Mouse (Mus musculus) liver, embryonic 14.5 days (tissue): Measurements from ENCODE around the gene Trmt10a. TPM values are rescaled to one million over a fixed set of nuclear protein-coding genes. Genes with fewer than 3 reads are reported as not detected.

Experiments used
- ATAC-seq: fragments of 200-750 bp; cut with Nextera tagmentation; 2 replicates; pipeline ENCODE4 v1.8.0; 2017; ENCODE audit warnings: moderate number of reproducible peaks, mild to moderate bottlenecking, moderate library complexity; ENCODE audit not compliant: insufficient read depth
- DNase-seq, 3 experiments: peaks; one replicate each; pipeline ENCODE4 v3.0.0-alpha.2; 2012 to 2013; ENCODE audit warnings: low read depth in 3 of 3, low spot score in 3 of 3
- H3K27ac ChIP-seq: fragments of 300-500 bp; sonication (generic); 2 replicates; pipeline ENCODE4 v1.5.1; 2014; ENCODE audit warnings: moderate library complexity, mild to moderate bottlenecking, control low read depth, inconsistent platforms
- H3K27me3 ChIP-seq: fragments of 300-500 bp; sonication (generic); 2 replicates; pipeline ENCODE4 v1.6.1; 2014; ENCODE audit warnings: mild to moderate bottlenecking, low read length, moderate library complexity; ENCODE audit not compliant: control insufficient read depth, insufficient read depth
- H3K36me3 ChIP-seq: fragments of 300-500 bp; sonication (generic); replicated peaks from 2 replicates; pipeline ENCODE4 v1.6.1; 2014; ENCODE audit warnings: low read depth; ENCODE audit not compliant: control insufficient read depth, insufficient read depth
- H3K4me1 ChIP-seq, 2 experiments: fragments of 200-500 bp in 1 of 2; fragments of 300-500 bp in 1 of 2; sonication (generic) in 1 of 2; replicated peaks; 2 replicates each; pipeline ENCODE4 v1.6.1; 2012 to 2014; ENCODE audit warnings: antibody characterized with exemption in 1 of 2, inconsistent platforms in 1 of 2, low read length in 1 of 2; ENCODE audit not compliant: control insufficient read depth in 2 of 2, insufficient read depth in 2 of 2
- H3K4me2 ChIP-seq: fragments of 300-500 bp; sonication (generic); 2 replicates; pipeline ENCODE4 v1.6.1; 2014; ENCODE audit warnings: low read depth, mild to moderate bottlenecking, control low read depth, moderate library complexity
- H3K4me3 ChIP-seq, 2 experiments: fragments of 200-500 bp in 1 of 2; fragments of 300-500 bp in 1 of 2; sonication (generic) in 1 of 2; 2 replicates each; pipeline ENCODE4 v1.5.1; 2012 to 2014; ENCODE audit warnings: low read depth in 2 of 2, low read length in 2 of 2, mild to moderate bottlenecking in 2 of 2, control low read depth in 1 of 2, inconsistent platforms in 1 of 2, moderate library complexity in 1 of 2; ENCODE audit not compliant: insufficient read depth in 1 of 2
- H3K9ac ChIP-seq: fragments of 300-500 bp; sonication (generic); replicated peaks from 2 replicates; pipeline ENCODE4 v1.6.1; 2014; ENCODE audit warnings: mild to moderate bottlenecking, control low read depth, moderate library complexity
- H3K9me3 ChIP-seq: fragments of 300-500 bp; sonication (generic); 2 replicates; pipeline ENCODE4 v1.6.1; 2016; ENCODE audit warnings: low read length, mixed read lengths; ENCODE audit not compliant: control insufficient read depth
- CTCF ChIP-seq: IDR thresholded peaks from 2 replicates; pipeline ENCODE4 v1.5.1; 2016; ENCODE audit warnings: antibody characterized with exemption, low read depth, control low read depth
- EP300 ChIP-seq: IDR thresholded peaks from 2 replicates; pipeline ENCODE4 v1.6.1; 2016; ENCODE audit warnings: antibody characterized with exemption, low read depth
- WGBS: fragments of 180-500 bp; shearing (Covaris S2); extraction: QIAGEN DNeasy Blood & Tissue Kit; methylation state at CpG from one replicate; pipeline ENCODE4 v1.1.7; 2014; ENCODE audit not compliant: insufficient replicate concordance; 5-methylcytosine and 5-hydroxymethylcytosine counted together
- polyA plus RNA-seq, 2 experiments: library from polyadenylated mRNA; depleted of rRNA in 1 of 2; stranded (reverse) in 1 of 2; unstranded in 1 of 2; fragments of >200 nt; fragmentation: Nextera tagmentation in 1 of 2; extraction: Ambion mirVana in 1 of 2; gene quantifications; 2 replicates each; pipeline versions ENCODE4 v1.2.1 to v1.2.3; 2012 to 2014

Trmt10a gene
- polyA plus RNA-seq, 2 experiments = 3.3 to 5.6 TPM

DNA sequence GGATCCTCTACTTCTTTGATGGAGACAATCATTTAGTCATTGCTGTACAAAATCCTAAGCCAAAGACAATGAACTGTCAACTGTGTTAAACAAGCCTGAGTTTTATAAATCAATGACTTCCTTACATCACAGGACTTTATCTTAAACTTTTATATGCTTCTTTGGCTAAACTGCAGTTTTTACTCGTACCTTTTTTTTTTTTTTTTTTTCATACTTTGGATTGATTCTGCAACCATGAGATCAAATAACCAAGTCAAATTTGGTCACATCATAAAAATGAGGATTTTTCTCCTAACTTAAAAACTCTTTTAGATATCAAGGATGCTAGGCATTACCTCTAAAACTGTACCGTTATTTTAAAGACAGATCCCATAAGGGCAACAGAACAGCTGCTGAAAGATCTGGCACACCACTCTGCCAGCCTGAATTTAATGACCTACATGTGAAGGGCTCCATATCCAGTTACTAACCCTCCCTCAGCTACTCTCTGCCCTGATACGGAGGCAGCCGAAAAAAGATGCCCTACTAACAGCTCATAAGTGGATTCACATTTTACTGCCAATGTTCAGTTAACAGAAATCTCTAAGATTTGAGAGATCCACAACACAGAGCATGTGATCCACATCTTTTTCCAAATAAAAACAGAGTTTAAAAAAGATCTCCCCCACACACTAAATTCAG, 1.1 kb upstream of the Trmt10a start:
- peak overlapping the region; percentile 86 for H3K4me2 ChIP-seq
- no peak overlapping the region for H3K27ac ChIP-seq
- DNase-seq = no peak
- H3K4me1 ChIP-seq = peaks cover 5% of the 10 kb centered on the region in 2 experiments
- peak overlapping the region; percentile 31; the same call in 1 of the 2 replicates for H3K9ac ChIP-seq
- H3K4me3 ChIP-seq = peak overlapping the region; percentile 28 to 85; a peak in 3 of 4 replicates
- TF ChIP-seq CTCF (no peak), EP300 (no peak)
- no peak for ATAC-seq
- H3K9me3 ChIP-seq = no peaks in the 10 kb centered on the region
- H3K27me3 ChIP-seq = no peaks in the 10 kb centered on the region
- no peaks in the 10 kb centered on the region for H3K36me3 ChIP-seq
- WGBS = 67% methylated on average over 4 of the region's 4 CpGs

DNA sequence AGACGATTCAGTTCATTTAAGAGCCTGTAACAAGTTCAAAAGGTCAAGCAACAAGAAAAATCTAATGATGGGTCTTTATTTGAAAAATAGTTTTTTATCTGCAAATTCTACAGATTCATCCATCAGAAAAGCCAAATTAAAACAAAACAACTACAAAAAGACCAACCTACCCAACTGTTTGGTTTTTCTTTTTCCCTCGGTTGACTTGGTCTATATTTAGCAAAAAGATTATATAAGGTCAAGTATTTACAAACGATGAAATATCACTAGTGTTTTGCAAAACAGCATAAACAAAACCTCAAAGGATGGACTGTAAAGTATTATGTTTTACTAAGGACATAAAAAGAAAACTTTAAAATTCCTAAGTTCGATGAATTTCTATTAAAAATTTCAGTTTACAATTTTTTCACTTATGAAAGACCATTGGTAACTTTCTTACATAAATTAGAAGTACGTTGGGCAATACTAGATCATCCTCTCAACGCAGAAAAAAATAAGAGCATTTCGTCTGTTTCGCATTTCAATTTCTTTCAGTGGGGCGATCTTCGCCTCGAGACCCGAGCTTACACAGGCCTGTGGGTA, 424 bp upstream of the Trmt10a start:
- Histone ChIP-seq H3K27ac (peak overlapping the region; percentile 86), H3K9ac (peak overlapping the region; percentile 71), H3K27me3 (no peaks in the 10 kb centered on the region), H3K4me1 (peaks cover 5% of the 10 kb centered on the region in 2 experiments), H3K9me3 (no peaks in the 10 kb centered on the region), H3K36me3 (no peaks in the 10 kb centered on the region), H3K4me2 (peak overlapping the region; percentile 86), H3K4me3 (peak overlapping the region; percentile 85 to 94)
- TF ChIP-seq CTCF = no peak
- TF ChIP-seq EP300 = no peak
- ATAC-seq = no peak
- 3% methylated on average over 12 of the region's 12 CpGs for WGBS
- DNase-seq = no peak

DNA sequence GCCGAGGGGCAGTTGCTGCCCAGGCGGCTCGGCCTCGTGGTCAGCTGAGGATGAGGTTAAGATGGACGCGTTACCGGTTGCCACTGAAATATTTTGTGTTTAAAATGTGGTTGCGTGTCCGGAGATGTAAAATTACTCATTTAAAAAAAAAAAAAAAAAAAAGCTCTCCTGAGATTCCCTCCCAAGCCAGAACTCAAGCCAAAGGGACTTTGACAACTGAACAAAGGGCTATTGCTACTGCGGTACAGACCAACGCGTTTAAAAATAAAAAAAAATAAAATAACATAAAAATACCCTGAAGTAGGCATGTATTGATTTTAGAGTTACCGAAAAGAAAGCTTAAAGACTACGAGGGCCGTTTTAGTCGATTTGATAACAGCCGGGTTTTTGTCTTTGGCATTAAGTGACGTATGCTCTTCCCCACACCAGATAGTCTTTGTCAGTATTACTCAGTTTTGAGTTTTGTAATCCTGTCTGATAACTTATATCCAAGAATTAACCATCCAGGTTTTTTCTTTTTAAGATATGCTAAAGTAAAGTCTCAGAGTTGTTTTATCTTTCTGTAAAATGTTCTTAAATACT, 903 bp downstream of the Trmt10a start:
- no peak for TF ChIP-seq CTCF
- Histone ChIP-seq H3K9me3 (no peaks in the 10 kb centered on the region), H3K9ac (peak overlapping the region; percentile 92), H3K4me2 (peak overlapping the region; percentile 86), H3K4me3 (peak overlapping the region; percentile 85 to 94), H3K27me3 (no peaks in the 10 kb centered on the region), H3K36me3 (no peaks in the 10 kb centered on the region), H3K27ac (peak overlapping the region; percentile 86), H3K4me1 (peaks cover 5% of the 10 kb centered on the region in 2 experiments)
- ATAC-seq = no peak
- WGBS = under 1% methylated on average over 18 of the region's 18 CpGs
- no peak for DNase-seq

DNA sequence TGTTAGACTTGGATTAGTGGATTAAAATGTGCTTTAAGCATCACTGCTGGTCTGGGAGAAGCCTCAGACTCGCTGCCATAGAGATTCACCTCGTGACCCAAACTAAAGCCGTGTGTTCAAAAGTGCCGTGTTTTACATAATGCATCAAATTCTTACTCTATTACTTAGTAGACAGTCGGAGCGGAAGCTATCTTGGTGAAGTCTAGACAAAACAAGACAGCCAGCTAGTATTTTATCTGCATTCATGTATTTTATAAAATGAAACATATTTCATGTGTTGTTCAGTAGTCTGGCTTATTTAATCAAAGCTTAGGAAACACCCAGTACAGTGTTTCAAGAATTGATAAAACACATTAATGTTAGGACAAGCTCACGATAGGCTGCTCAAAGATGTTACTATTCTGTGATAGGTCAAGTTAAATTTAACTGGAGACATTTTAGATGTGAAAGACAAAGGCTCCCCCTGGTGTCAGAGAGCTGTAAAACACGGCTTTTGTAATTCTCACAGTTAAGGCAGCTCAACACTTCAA, 1.5 kb downstream of the Trmt10a start, which contains the start of gene Mttp:
TSS of gene Mttp (minus strand) at position 327 of the 530 bp plus-strand sequence.
- WGBS = 2% methylated on average over 8 of the region's 8 CpGs
- Histone ChIP-seq H3K27ac (peak within 1 kb of the TSS; percentile 86), H3K4me3 (peak within 1 kb of the TSS; percentile 85 to 94), H3K4me2 (peak within 1 kb of the TSS; percentile 86), H3K9me3 (no peaks in the 10 kb centered on the region), H3K9ac (peak within 1 kb of the TSS; percentile 92), H3K27me3 (no peaks in the 10 kb centered on the region), H3K36me3 (no peaks in the 10 kb centered on the region), H3K4me1 (peaks cover 5% of the 10 kb centered on the region in 2 experiments)
- ATAC-seq = peak; percentile 27
- TF ChIP-seq CTCF (peak; percentile 69), EP300 (peak; percentile 25; the same call in 1 of the 2 replicates)
- DNase-seq = peak; percentile 79 to 86 (median 82)

DNA sequence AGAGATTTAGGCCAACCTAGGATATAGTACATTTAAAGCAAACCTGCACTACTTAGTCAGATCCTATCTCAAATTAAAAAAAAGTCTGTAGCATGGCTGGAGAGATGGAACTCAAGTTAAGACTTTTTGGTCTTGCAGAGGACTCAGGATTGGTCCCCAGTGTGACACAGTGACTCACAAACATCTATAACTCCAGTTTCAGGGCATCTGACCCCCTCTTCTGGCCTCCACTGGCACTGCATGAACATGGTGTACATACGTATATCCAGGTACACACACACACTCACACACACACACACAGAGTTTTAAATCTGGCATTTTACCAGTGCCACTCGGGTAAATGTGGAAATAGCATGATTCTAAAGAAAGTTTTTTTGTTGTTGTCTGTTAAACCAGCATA, 5.6 kb downstream of the Trmt10a start:
- H3K4me3 ChIP-seq = no peak overlapping the region
- H3K9ac ChIP-seq = no peak overlapping the region
- 81% methylated on average over 2 of the region's 2 CpGs for WGBS
- H3K27ac ChIP-seq = no peak overlapping the region
- H3K4me2 ChIP-seq = no peak overlapping the region
- H3K4me1 ChIP-seq = 0 out of 4 replicates have a peak, but pooled peaks cover 0 to 2% of the 10 kb centered on the region in 2 experiments
- no peak for ATAC-seq
- no peaks in the 10 kb centered on the region for H3K9me3 ChIP-seq
- DNase-seq = no peak
- no peaks in the 10 kb centered on the region for H3K27me3 ChIP-seq
- TF ChIP-seq EP300 = no peak
- TF ChIP-seq CTCF = no peak
- H3K36me3 ChIP-seq = no peaks in the 10 kb centered on the region
